ENCODE assay signal across 18 mouse cellular contexts in the genomic region with DNA sequence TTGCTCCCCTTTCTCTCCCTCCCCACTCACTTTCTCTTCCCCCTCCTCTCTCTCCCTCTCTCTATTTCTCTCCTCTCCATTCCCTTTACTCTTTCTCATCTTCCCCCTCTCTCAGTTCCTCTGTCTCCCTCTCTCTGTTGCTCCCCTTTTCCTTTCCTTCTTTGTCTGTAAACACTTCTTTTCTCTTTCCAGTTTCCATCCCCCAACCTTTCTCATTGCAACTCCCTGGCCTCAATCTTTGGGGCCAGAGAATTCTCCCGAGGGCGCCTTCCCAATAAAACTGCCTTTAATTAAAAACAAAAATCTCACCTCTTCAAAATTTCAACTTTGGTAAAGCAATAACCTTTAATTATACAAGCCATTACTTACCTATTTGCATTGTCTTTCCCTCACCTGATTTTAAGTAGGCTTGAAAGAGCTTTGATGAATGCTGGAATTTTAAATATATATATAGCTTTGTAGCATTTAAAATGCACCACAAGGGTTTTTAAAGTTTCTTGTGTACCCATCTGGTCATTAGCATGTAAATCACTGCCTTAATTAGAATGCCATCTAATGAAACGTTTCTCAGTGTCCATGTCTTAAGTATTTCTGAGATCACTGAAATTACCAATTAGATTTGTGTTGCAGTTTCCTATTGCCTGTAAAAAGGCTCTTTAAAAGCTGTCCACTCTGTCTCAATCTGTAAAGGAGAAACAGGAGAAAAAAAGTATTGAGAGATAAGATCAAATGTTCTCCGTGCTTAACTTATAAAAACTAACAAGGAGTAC.
"Had no signal": no experiment of that assay in that cellular context is flagged by ENCODE, and none has a peak within 500 bp of the region (broad histone marks: within the 10 kb centered on the region; RNA-seq: fewer than 3 reads in every experiment).

No protein-coding gene starts in this region.

- DNase-seq: liver, postnatal 0 days; lung, adult 2 months; lung, postnatal 14 days; lung, postnatal 36 days; right cerebral cortex, postnatal 25 days; right cerebral cortex, postnatal 4 days; spleen, adult 18-20 months; thymus, adult 18-20 months; thymus, postnatal 25 days; thymus, postnatal 4 days had no signal

- H3K9ac ChIP-seq: liver, embryonic 15.5 days; liver, postnatal 0 days; lung, embryonic 15.5 days; midbrain, embryonic 12.5 days; midbrain, embryonic 15.5 days; neural tube, embryonic 12.5 days had no signal

- H3K27ac ChIP-seq: liver, embryonic 15.5 days; lung, embryonic 15.5 days; macrophage; midbrain, embryonic 12.5 days; midbrain, embryonic 15.5 days; neural tube, embryonic 12.5 days had no signal

- H3K27me3 ChIP-seq: liver, embryonic 15.5 days; lung, embryonic 15.5 days; megakaryocyte, embryonic 14.5 days; midbrain, embryonic 12.5 days; midbrain, embryonic 15.5 days; neural tube, embryonic 12.5 days had no signal

- H3K4me2 ChIP-seq: liver, embryonic 15.5 days; lung, embryonic 15.5 days; midbrain, embryonic 12.5 days; midbrain, embryonic 15.5 days; neural tube, embryonic 12.5 days had no signal

- H3K4me3 ChIP-seq: liver, embryonic 15.5 days; lung, embryonic 15.5 days; megakaryocyte, embryonic 14.5 days; midbrain, embryonic 12.5 days; midbrain, embryonic 15.5 days; neural tube, embryonic 12.5 days had no signal

- H3K36me3 ChIP-seq: liver, embryonic 15.5 days; lung, embryonic 15.5 days; midbrain, embryonic 12.5 days; midbrain, embryonic 15.5 days; neural tube, embryonic 12.5 days had no signal

- H3K9me3 ChIP-seq: liver, embryonic 15.5 days; lung, embryonic 15.5 days; megakaryocyte, embryonic 14.5 days; midbrain, embryonic 12.5 days; midbrain, embryonic 15.5 days; neural tube, embryonic 12.5 days had no signal

- ATAC-seq: liver, postnatal 0 days; lung, postnatal 0 days; midbrain, embryonic 15.5 days had no signal

- H3K4me1 ChIP-seq: liver, embryonic 15.5 days; lung, embryonic 15.5 days; megakaryocyte, embryonic 14.5 days; midbrain, embryonic 12.5 days; midbrain, embryonic 15.5 days; neural tube, embryonic 12.5 days had no signal
